Mouse (Mus musculus) bone marrow, adult 2 months (tissue): ENCODE results near the gene Zfp11. TPM values are rescaled to one million over a fixed set of nuclear protein-coding genes. Genes with fewer than 3 reads are reported as not detected.
"Not testable (repeated sequence)": the region's sequence is repeated elsewhere in the genome, so short reads cannot be mapped to it uniquely, and the experiment has no call there.

ENCODE experiments used
- H3K27ac ChIP-seq: fragments of 200-500 bp; 2 replicates; pipeline ENCODE4 v1.5.1; 2012; ENCODE audit warnings: low read depth, mild to moderate bottlenecking, control low read depth, inconsistent platforms, low read length; ENCODE audit not compliant: control insufficient read depth, poor library complexity, insufficient read depth
- H3K4me1 ChIP-seq: fragments of 200-500 bp; 2 replicates; pipeline ENCODE4 v1.6.1; 2011; ENCODE audit warnings: low read length; ENCODE audit not compliant: control insufficient read depth, insufficient read depth
- H3K4me3 ChIP-seq: fragments of 200-500 bp; replicated peaks from 2 replicates; pipeline ENCODE3; 2011; ENCODE audit warnings: mild to moderate bottlenecking, low read depth, low read length, control low read depth; ENCODE audit not compliant: control insufficient read depth
- CTCF ChIP-seq: fragments of 200-500 bp; IDR thresholded peaks from 2 replicates; pipeline ENCODE4 v1.5.1; 2011; ENCODE audit warnings: low read length, control low read depth; ENCODE audit not compliant: control insufficient read depth, insufficient read depth
- POLR2A ChIP-seq: fragments of 200-500 bp; IDR thresholded peaks from 2 replicates; pipeline ENCODE4 v1.6.1; 2011; ENCODE audit warnings: low read depth, mild to moderate bottlenecking, control low read depth, low read length, borderline replicate concordance; ENCODE audit not compliant: control insufficient read depth
- WGBS: fragments of 180-500 bp; shearing (Covaris S2); methylation state at CpG from one replicate; pipeline ENCODE4 v1.1.7; 2018; 5-methylcytosine and 5-hydroxymethylcytosine counted together
- polyA plus RNA-seq: library from polyadenylated mRNA; stranded (reverse); fragments of >200 nt; gene quantifications from 2 replicates; pipeline ENCODE4 v1.2.4, GENCODE M21; 2011; ENCODE audit warnings: low replicate concordance; ENCODE audit not compliant: missing spikeins, insufficient read depth, insufficient read length

The Zfp11 gene
- polyA plus RNA-seq, 1 experiment, result 1.5 TPM

DNA sequence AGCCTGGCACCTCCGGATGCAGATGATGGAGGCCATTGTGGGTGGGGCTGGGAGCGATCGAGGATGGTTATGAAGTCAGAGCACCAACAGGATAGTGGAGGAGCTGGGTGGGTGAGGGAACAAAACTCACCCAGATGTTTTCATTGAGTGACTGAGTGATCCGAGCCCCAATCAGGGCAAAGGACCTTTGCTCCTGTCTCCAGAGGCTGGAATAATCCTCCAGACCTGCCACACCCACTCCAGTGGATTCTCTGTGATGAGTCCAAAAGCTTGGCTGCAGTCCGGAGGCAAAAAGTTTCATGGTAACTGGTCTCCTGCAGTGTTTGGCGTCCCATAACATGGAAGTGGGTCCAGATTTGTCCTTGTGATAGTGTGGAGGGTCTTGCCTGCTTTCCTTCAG lies 43.8 kb downstream of the Zfp11 start:
- WGBS, result 80% methylated on average over 6 of the region's 6 CpGs
- Histone ChIP-seq H3K4me3 (no peak overlapping the region), H3K27ac (no peak overlapping the region), H3K4me1 (no peaks in the 10 kb centered on the region)
- TF ChIP-seq POLR2A, result no peak
- no peak for TF ChIP-seq CTCF

DNA sequence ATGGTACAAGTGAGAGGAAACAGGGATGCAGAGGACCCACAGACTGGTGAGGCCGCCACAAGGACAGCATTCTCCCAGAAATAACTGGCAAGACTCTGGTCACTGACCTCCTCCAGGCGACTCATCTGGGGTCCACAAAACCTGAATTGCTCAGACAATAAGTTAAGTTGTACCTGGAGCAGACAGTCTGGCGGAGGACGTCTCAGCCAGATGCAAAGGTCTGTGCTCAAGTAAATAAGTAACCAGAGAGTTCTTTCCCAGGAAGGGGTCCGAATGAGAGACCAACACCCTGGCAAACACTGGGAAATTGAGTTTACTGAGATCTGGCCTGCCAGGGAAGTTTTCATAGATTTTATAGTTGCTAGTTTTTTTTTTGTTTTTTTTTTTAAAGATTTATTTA lies 48.5 kb downstream of the Zfp11 start:
- H3K4me3 ChIP-seq, result no peak overlapping the region
- no peak for TF ChIP-seq POLR2A
- no peak for TF ChIP-seq CTCF
- 75% methylated on average over 5 of the region's 5 CpGs for WGBS
- H3K4me1 ChIP-seq, result no peaks in the 10 kb centered on the region
- H3K27ac ChIP-seq, result no peak overlapping the region

DNA sequence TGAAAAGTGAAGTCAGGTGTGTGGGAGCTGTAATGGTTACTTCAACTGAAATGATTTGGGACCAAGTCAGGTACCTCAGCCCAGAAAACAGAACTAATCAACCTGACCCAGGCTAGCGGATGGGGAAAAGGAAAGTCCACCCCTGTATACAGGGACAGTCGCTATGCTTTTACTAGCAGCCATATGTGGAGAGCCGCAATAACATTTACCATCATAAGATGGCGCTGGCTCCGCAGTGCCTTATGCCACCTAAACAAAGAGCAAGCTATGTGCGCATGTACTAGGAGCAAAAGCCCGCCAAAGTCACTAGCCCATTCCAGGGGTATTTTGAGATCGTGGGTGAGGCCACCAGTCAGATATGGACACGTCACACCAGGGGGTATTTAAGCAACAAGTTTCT lies 49.3 kb downstream of the Zfp11 start:
- WGBS, result 58% methylated on average over 9 of the region's 9 CpGs
- H3K4me1 ChIP-seq, H3K27ac ChIP-seq, H3K4me3 ChIP-seq: not testable (repeated sequence)

DNA sequence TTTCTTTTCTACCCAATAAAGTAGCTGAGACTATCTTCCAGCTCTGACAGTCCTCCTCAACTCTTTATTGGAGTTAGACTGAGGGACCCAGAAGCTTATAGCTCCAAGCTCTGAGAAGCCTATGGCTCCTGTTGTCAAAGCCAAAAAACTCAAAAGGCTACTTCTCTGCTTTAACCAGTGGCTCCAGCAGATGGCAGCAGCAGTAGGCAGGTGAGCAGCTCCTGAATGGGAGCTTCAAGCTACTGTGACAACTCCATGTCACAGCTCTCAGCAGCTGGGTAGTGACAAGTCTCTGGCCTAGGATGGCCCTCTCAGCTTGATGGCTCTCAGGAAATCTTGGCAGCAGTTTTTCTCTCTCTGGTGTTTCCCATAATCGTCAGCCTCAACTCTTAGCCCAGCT lies 58.8 kb downstream of the Zfp11 start:
- Histone ChIP-seq H3K27ac (no peak overlapping the region), H3K4me1 (no peaks in the 10 kb centered on the region)
- WGBS, result 0% methylated on average over 1 of the region's 1 CpGs

DNA sequence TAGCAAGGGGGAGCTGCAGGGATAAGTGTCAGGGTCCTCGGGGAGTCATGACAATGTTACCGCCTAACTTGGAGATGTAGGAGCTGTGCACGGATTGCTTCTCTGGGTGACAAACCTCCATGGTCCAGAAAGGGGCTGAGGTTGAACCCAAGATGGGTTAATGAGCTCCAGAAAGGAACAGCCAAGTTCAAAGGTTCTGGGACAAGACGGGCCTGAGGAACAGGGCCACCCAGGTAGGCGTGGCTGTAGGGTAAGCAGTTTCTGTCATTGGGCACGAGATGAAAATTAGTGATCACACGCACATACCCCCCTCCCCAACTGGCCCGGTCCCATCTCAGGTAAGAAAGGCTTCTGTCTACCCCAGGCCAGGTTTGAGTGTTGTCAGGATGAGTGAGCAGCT lies 62.4 kb downstream of the Zfp11 start:
- no peaks in the 10 kb centered on the region for H3K4me1 ChIP-seq
- WGBS, result 82% methylated on average over 8 of the region's 8 CpGs
- H3K4me3 ChIP-seq, result no peak overlapping the region
- no peak overlapping the region for H3K27ac ChIP-seq
- TF ChIP-seq CTCF, result no peak
- no peak for TF ChIP-seq POLR2A

More for the DNA sequence above, 58.8 kb downstream of the Zfp11 start:
- no peak for TF ChIP-seq POLR2A
- TF ChIP-seq CTCF, result peak; percentile 64
- no peak overlapping the region for H3K4me3 ChIP-seq

Other genes with a start within 250 kb of the Zfp11 start
- 61.2 and 111 TPM in 2 replicates for gene Sfswap, start 168.9 kb downstream of the Zfp11 start, polyA plus RNA-seq
- gene Mmp17, start 85.9 kb downstream of the Zfp11 start, polyA plus RNA-seq, result 0.20 TPM in 1 of 2 replicates, not detected in the other
- gene Sept14, start 38.4 kb upstream of the Zfp11 start, polyA plus RNA-seq, result not detected in 2 replicates
- gene Mrps17, start 45.4 kb upstream of the Zfp11 start, polyA plus RNA-seq, result 46.9 and 47.0 TPM in 2 replicates
- 18.7 and 24.9 TPM in 2 replicates for gene Nipsnap2, start 55.0 kb upstream of the Zfp11 start, polyA plus RNA-seq
- gene Psph, start 117.3 kb upstream of the Zfp11 start, polyA plus RNA-seq, result 4.3 and 11.1 TPM in 2 replicates
- 7.7 and 16.3 TPM in 2 replicates for gene Sumf2, start 176.9 kb upstream of the Zfp11 start, polyA plus RNA-seq
- 657 and 717 TPM in 2 replicates for gene Chchd2, start 217.4 kb upstream of the Zfp11 start, polyA plus RNA-seq
- gene Zbed5, start 225.6 kb upstream of the Zfp11 start, polyA plus RNA-seq, result 1.5 TPM in 1 of 2 replicates, not detected in the other
- 6.4 TPM in 1 of 2 replicates, not detected in the other for gene Phkg1, start 228.4 kb upstream of the Zfp11 start, polyA plus RNA-seq
- not detected in 2 replicates for gene Nupr1l, start 238.4 kb upstream of the Zfp11 start, polyA plus RNA-seq